Mouse (Mus musculus) cortical plate, adult 2 months (tissue): ENCODE measurements around the gene Nmnat3.

Source experiments
- CTCF ChIP-seq: fragments of 200-500 bp; IDR thresholded peaks from 2 replicates; pipeline ENCODE4 v1.5.1; 2011; ENCODE audit warnings: mild to moderate bottlenecking, control low read depth, low read length; ENCODE audit not compliant: insufficient read depth; ENCODE audit errors: extremely low read depth
- POLR2A ChIP-seq: fragments of 200-500 bp; IDR thresholded peaks from 2 replicates; pipeline ENCODE4 v1.6.1; 2011; ENCODE audit warnings: mild to moderate bottlenecking, low read length, control low read depth; ENCODE audit not compliant: insufficient read depth; ENCODE audit errors: extremely low read depth

GRCm38 (mm10) chr9:98393496-98393895, 106.3 kb downstream of the Nmnat3 start:
- TF ChIP-seq CTCF (no peak), POLR2A (no peak)
